Mouse (Mus musculus) adrenal gland, postnatal 25 days (tissue): ENCODE measurements around the gene Tepsin. TPM values are rescaled to one million over a fixed set of nuclear protein-coding genes. Genes with fewer than 3 reads are reported as not detected.

Experiments
- DNase-seq: peaks from one replicate; pipeline ENCODE4 v3.0.0; 2021; ENCODE audit warnings: mixed read lengths
- total RNA-seq: library from RNA; stranded (reverse); gene quantifications from 2 replicates; pipeline ENCODE4 v1.2.3, GENCODE M21; 2021

Gene Tepsin
- total RNA-seq, 1 experiment from 2014 or later, result 18.1 TPM

DNA sequence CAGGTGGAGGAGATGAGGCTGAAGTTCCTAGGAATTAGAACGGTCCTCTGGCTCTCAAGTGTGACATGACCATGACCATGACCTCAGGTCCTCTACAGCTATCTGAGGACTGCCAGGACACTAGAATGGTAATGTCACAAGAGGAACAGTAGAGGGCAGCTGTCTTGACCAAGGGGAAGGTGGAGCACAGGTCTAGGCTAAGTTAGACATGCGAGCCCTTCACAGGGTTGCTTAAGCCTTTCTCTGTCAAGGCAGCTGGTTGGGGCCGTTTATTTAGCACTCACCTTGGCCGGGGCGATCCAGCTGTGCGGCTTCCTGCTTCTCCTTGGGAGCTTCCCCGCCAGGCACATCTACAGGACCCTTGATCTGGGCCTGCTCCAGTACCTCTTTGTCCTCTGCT, 12.0 kb upstream of the Tepsin start:
- no peak for DNase-seq

DNA sequence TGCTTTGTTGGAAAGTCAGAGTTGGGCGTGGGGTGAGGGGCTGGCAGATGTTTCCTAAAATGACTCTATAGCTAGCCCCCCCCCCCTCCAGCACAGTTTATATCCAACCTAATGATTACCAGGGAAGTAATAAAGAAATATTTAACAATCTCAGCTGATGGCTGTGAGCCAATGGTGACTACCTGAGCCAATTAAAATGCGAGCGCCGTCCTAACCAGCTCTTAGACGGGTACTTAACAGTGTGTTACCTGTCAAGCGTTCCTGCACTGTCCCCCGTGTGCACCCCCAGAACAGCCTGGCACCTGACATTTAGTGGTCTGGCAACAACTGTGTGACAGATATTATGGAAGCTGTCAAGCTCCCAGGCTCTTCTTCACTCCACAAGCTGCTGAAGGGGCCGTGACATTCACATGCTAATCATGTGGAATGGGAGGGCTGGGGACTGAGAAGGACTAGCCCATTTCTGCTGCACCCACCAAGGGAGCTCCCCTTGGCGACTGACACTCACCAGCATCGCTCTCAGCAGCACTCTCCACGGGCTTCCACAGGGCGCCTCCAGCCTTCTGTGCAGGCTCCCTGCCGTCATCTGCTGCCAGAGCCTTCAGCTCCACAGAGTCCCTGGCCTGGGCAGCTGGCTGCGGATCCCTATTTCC, 11.2 kb upstream of the Tepsin start:
- DNase-seq, result no peak

DNA sequence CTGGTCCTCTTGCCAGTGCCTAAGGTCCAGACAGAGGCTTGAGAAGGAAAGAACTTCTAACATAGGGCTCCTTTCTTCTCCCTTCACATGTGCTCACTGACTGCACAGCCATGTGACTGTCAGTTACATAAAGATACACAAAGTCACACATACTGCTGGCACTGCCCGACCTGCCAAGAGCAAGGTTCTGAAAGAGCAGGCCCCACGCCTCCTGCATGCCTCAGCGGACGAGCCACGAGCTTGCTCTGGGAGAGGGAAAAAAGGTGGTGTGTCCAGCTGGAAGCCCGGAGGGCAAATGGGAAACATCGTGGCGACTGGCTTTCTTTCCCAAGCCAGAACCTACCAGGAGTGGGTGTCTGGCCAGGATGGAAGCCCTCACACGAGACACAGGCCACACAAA, 9.3 kb upstream of the Tepsin start:
- DNase-seq, result no peak

- no peak for DNase-seq
These were observed 8.5 kb upstream of the Tepsin start for GRCm38 (mm10) chr11:120107026-120107425.

DNA sequence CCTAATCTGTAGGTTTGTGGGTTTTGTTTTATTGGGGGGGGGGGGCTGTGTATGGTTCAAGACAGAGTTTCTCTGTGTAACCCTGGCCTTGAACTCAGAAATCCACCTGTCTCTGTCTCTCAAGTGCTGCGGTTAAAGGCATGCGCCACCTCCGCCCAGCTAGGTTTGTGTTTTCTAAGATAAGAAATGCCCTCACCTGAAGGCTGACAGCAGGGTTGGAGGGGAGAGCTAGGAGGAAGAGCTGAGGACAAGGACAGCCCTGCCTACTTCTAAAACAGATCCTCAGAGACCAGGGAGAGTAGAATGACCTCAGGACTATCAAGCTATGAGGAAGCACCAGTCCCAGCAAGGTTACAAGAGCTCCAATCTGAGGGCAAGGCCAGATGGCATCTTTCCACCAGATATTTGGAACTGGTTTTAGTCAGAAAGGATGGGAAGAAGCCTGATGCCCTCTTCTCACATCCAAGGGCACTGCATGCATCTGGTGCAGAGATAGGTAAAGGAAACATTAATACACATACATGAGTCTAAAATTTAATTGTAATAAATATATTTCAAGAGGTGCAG, 5.0 kb upstream of the Tepsin start:
- no peak for DNase-seq

- peak; percentile 43 for DNase-seq
These were observed 2.5 kb upstream of the Tepsin start for GRCm38 (mm10) chr11:120101036-120101435.

- DNase-seq, result peak; percentile 71
These were observed 5.5 kb downstream of the Tepsin start for GRCm38 (mm10) chr11:120092817-120093591.

DNA sequence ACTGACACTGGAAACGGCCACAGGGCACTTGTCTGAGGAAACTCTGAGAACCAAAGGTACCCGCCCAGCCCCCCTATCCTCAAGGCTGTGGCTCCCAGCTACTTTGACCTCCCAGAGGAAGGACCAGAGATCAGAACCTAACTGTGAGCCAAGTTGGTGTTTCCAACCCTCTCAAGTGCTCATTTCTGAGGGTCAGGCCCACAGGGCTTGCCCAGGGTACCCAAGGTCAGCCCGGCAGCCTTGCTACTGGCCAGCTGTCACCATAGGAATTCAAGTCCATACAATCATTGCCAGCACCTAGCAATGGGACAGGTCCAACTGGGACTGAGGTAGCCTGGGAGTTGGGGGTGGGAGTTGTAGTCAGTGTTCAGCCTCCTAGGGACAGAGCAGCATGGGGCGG, 7.9 kb downstream of the Tepsin start:
- no peak for DNase-seq

DNA sequence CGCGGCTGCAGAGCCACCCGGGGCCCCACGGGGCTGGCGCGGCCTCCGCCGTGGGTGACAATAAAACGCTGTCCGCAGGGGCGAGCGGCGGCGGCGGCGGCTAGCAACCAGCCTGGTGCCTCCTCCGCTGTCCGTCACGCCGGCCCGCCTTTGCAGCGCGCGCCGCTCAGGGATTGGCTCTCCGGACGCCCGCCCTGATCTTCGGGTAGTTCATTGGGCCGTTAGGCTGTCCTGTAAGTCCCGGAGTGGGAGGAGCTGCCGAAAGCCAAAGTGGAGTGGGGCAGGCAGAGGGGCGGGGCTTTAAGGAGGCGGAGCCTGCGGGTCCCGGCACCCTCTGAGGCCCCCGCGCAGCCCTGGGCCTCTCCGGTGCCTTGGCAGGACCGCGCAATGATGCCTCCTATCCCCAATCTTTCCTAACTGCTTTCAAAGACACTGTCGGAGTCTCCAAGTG, 11.8 kb downstream of the Tepsin start, which contains the start of gene Cep131:
Gene Cep131, minus strand, starts transcription at position 126 of the 451 bp plus-strand sequence.
- DNase-seq, result peak; percentile 97

GRCm38 (mm10) chr11:120085891-120086627, 12.5 kb downstream of the Tepsin start:
- DNase-seq, result peak; percentile 54

DNA sequence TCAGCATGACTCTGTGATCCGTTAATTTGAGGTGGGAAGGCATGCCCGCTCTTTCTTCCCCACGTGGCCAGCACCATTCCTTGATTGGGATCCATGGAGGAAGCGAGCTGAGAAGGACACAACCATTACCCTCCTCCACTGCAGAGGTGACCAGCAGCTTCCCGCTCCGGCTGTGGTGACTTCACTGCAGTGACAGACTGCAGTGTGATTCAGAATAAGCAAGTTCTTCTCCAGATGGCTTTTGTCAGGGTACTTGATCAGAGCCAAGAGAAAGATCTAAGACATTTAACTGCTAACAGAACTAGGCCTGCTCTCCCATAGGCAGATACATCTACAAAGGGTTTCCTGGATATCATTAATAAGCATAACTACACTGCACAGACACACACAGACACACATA, 18.2 kb downstream of the Tepsin start:
- no peak for DNase-seq

DNA sequence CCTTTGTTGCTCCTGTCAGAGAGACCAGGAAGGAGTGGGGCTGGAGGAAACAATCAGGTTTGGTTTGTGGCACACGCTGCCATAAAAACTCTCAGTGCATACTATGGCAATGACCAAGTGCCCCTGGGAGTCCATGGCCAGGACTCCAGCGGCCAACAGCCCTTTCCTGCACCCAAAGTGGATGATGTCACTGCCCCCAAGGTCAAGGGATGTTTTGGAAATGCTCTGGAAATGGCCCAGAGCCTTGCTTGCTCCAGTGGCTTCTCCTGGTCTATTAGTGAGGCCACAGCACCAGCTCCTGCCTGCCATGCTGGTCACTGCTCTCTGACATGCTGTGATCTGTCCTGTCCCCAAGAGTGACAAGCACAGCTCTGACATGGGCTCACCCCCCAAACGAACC, 22.3 kb downstream of the Tepsin start:
- peak; percentile 69 for DNase-seq

GRCm38 (mm10) chr11:120072986-120073647, 25.4 kb downstream of the Tepsin start:
- no peak for DNase-seq

GRCm38 (mm10) chr11:120071731-120072320, 26.7 kb downstream of the Tepsin start:
- peak; percentile 55 for DNase-seq

DNA sequence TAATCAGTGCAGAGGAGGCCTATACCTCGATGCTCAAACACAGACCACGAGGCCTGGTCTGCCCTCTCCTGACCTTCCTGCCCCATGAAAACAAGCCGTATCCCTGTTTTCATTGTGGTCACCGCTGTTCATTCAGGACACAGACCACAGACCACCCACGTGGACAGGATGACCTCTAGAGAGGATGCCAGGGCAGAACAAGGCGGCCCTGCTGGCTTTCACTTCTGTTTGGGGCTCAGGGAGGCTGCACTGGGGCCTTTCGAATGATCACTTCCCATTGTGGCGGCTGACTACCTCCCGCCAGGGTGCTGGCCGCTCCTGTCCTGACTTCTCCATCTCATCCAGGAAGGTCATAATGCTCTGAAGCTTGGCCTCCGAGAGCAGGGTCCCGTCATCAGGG, 27.5 kb downstream of the Tepsin start:
- peak; percentile 32 for DNase-seq

DNA sequence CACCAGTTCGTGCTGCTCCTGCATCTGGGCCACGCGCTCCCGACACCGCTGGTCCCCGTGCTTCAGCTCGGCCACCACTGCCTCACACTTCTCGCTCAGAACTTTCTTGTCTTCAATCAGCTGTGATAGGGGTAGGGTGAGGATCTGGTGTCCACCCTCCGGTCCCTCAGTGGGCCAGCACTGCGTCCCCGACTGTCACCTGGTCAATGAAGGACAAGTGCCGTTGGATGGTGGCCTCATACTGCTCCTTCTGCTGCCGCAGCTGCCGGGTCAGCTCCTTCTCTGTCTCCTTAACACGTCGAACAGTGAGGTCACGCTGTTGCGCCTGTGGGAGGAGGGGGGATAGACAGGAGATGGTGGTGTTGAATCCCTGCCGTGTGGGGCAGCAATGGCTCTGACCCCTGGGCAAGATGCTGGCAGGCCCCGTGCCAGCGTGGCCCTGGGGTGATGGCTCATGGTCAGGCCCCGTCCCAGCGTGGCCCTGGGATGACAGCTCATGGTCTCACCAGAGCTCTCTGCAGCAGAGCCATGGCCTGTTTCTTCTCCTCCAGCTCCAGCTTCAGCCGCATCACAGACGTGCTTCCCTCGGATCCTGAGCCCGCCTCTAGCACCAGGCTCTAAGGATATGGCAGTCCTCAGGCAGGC, 28.1 kb downstream of the Tepsin start:
- peak; percentile 77 for DNase-seq

DNA sequence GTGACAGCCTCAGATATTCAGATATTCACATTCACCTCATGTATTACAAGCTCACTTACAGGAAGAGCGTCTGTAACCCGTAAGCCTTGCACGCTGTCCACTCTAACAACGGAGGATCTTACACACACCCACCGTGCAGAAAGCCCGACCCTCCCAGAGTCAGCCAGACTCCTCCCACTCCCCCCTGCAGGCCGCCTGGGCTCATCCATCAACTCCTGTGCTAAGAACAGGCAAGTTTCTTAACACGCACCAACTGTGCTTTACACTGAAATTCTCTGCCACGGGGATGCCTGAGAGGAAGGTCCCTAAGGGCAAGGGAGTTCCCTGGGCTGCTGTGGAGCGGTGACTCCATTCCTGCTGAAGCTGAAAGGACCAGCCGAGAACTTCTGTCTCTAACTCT, 29.3 kb downstream of the Tepsin start:
- no peak for DNase-seq

DNA sequence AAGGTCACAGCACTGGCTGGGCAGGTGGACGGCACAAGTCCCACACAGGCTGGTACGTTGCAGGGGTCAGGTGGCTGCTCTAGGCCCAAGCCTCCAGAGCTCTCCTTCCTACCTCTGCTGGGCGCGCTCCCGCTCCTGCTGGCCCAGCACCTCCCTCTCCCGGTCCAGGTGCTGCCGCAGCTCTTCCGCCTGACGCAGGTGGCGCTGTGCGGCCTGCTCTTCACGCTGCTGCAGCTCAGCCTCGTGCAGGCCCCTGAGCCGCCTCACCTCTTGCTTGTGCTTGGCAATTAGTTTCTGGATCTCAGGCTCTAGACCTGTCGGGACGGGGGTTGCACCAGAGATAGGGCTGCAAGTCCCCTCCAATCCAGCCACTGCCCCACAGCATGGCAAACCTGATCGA, 30.7 kb downstream of the Tepsin start:
- no peak for DNase-seq

DNA sequence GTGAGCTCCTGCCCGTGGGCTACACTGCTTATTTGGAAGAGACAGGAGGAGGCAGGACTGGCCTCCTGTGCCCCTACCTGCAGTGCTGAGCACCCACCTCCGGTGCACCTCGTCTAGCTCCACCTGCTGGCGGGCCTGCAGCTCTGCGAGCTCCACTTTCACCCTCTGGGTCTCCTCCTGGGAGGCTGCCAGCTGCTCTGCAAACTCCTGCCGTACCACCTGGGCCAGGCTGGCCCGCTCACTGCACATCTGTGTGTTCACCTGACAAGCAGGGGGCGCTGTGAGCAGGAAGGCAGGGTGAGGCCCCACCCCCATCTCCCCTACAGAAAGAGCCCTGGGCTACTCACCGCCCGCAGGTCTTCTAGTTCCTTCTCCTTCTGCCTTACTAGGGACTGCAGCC, 33.2 kb downstream of the Tepsin start:
- peak; percentile 72 for DNase-seq

GRCm38 (mm10) chr11:120064668-120065040, 33.9 kb downstream of the Tepsin start:
- no peak for DNase-seq

GRCm38 (mm10) chr11:120064006-120064667, 34.4 kb downstream of the Tepsin start:
- no peak for DNase-seq
